Mouse (Mus musculus) midbrain, embryonic 12.5 days (tissue): ENCODE measurements around the gene Cyp2d40. TPM values are rescaled to one million over a fixed set of nuclear protein-coding genes. Genes with fewer than 3 reads are reported as not detected.
"Not testable (repeated sequence)": the region's sequence is repeated elsewhere in the genome, so short reads cannot be mapped to it uniquely, and the experiment has no call there.

Source experiments
- ATAC-seq: fragments of 200-750 bp; cut with Nextera tagmentation; 2 replicates; pipeline ENCODE4 v1.8.0; 2017; ENCODE audit warnings: low read depth, moderate TSS enrichment, moderate library complexity; ENCODE audit not compliant: low FRiP score
- H3K27ac ChIP-seq: fragments of 300-500 bp; sonication (generic); replicated peaks from 2 replicates; pipeline ENCODE4 v1.5.1; 2016; ENCODE audit warnings: mild to moderate bottlenecking
- H3K27me3 ChIP-seq: fragments of 300-500 bp; sonication (generic); 2 replicates; pipeline ENCODE4 v1.6.1; 2016; ENCODE audit warnings: mild to moderate bottlenecking
- H3K36me3 ChIP-seq: fragments of 300-500 bp; sonication (generic); 2 replicates; pipeline ENCODE4 v1.6.1; 2016
- H3K4me1 ChIP-seq: fragments of 300-500 bp; sonication (generic); 2 replicates; pipeline ENCODE4 v1.6.1; 2016
- H3K4me2 ChIP-seq: fragments of 300-500 bp; sonication (generic); replicated peaks from 2 replicates; pipeline ENCODE4 v1.6.1; 2016; ENCODE audit warnings: mild to moderate bottlenecking, moderate library complexity
- H3K4me3 ChIP-seq: fragments of 300-500 bp; sonication (generic); 2 replicates; pipeline ENCODE4 v1.5.1; 2016; ENCODE audit warnings: mild to moderate bottlenecking
- H3K9ac ChIP-seq: fragments of 300-500 bp; sonication (generic); replicated peaks from 2 replicates; pipeline ENCODE4 v1.6.1; 2016; ENCODE audit warnings: mild to moderate bottlenecking, moderate library complexity
- H3K9me3 ChIP-seq: fragments of 300-500 bp; sonication (generic); 2 replicates; pipeline ENCODE4 v1.6.1; 2016; ENCODE audit warnings: mild to moderate bottlenecking
- WGBS: fragments of 180-500 bp; shearing (Covaris S2); methylation state at CpG from one replicate; pipeline ENCODE4 v1.1.7; 2016; 5-methylcytosine and 5-hydroxymethylcytosine counted together
- microRNA-seq: library from miRNA; unstranded; fragments of <30 nt; microRNA quantifications from one replicate; pipeline ENCODE4, GENCODE M21; 2017
- polyA plus RNA-seq: library from polyadenylated mRNA; unstranded; fragments of >200 nt; fragmentation: Nextera tagmentation; extraction: Ambion mirVana; gene quantifications from 2 replicates; pipeline ENCODE4 v1.2.1, GENCODE M21; 2016

The Cyp2d40 gene
- polyA plus RNA-seq, 1 experiment from 2014 or later, result not detected

- Histone ChIP-seq H3K36me3 (no peaks in the 10 kb centered on the region), H3K27me3 (no peaks in the 10 kb centered on the region), H3K4me2 (no peak overlapping the region), H3K4me1 (no peaks in the 10 kb centered on the region), H3K9me3 (no peaks in the 10 kb centered on the region), H3K27ac (no peak overlapping the region), H3K9ac (no peak overlapping the region), H3K4me3 (no peak overlapping the region)
- ATAC-seq, result no peak
- 80% methylated on average over 1 of the region's 1 CpGs for WGBS
These were observed 19.8 kb upstream of the Cyp2d40 start for GRCm38 (mm10) chr15:82783800-82784199.

- H3K4me3 ChIP-seq, ATAC-seq: not testable (repeated sequence)
- 79% methylated on average over 5 of the region's 5 CpGs for WGBS
These were observed 13.9 kb upstream of the Cyp2d40 start for GRCm38 (mm10) chr15:82777856-82778255.

GRCm38 (mm10) chr15:82765943-82766342 is 2.0 kb upstream of the Cyp2d40 start:
- Histone ChIP-seq H3K9me3 (no peaks in the 10 kb centered on the region), H3K4me3 (no peak overlapping the region), H3K4me2 (no peak overlapping the region), H3K27me3 (no peaks in the 10 kb centered on the region), H3K9ac (no peak overlapping the region), H3K36me3 (no peaks in the 10 kb centered on the region), H3K4me1 (no peaks in the 10 kb centered on the region), H3K27ac (no peak overlapping the region)
- WGBS, result 84% methylated on average over 2 of the region's 2 CpGs
- no peak for ATAC-seq

More at GRCm38 (mm10) chr15:82777856-82778255, 13.9 kb upstream of the Cyp2d40 start:
- not testable (repeated sequence) for H3K9me3 ChIP-seq, H3K4me2 ChIP-seq, H3K36me3 ChIP-seq, H3K27me3 ChIP-seq, H3K4me1 ChIP-seq, H3K9ac ChIP-seq, H3K27ac ChIP-seq

GRCm38 (mm10) chr15:82764881-82765280 is 898 bp upstream of the Cyp2d40 start:
- H3K9ac ChIP-seq, result no peak overlapping the region
- H3K9me3 ChIP-seq, result no peaks in the 10 kb centered on the region
- H3K4me3 ChIP-seq, result no peak overlapping the region
- no peak overlapping the region for H3K4me2 ChIP-seq
- no peaks in the 10 kb centered on the region for H3K4me1 ChIP-seq
- no peak overlapping the region for H3K27ac ChIP-seq
- no peaks in the 10 kb centered on the region for H3K27me3 ChIP-seq
- no peak for ATAC-seq
- WGBS, result 79% methylated on average over 6 of the region's 6 CpGs
- no peaks in the 10 kb centered on the region for H3K36me3 ChIP-seq

- Histone ChIP-seq H3K9me3 (no peaks in the 10 kb centered on the region), H3K36me3 (no peaks in the 10 kb centered on the region), H3K27ac (no peak overlapping the region), H3K27me3 (no peaks in the 10 kb centered on the region), H3K9ac (no peak overlapping the region), H3K4me2 (no peak overlapping the region), H3K4me3 (no peak overlapping the region), H3K4me1 (no peaks in the 10 kb centered on the region)
- ATAC-seq, result no peak
- WGBS, result 53% methylated on average over 1 of the region's 1 CpGs
These were observed 15.8 kb downstream of the Cyp2d40 start for GRCm38 (mm10) chr15:82748141-82748540.

- no peak for ATAC-seq
- 50% methylated on average over 1 of the region's 1 CpGs for WGBS
- H3K9ac ChIP-seq, result no peak overlapping the region
- H3K27me3 ChIP-seq, result no peaks in the 10 kb centered on the region
- no peaks in the 10 kb centered on the region for H3K36me3 ChIP-seq
- H3K4me2 ChIP-seq, result no peak overlapping the region
- no peak overlapping the region for H3K27ac ChIP-seq
- H3K9me3 ChIP-seq, result no peaks in the 10 kb centered on the region
- H3K4me1 ChIP-seq, result no peaks in the 10 kb centered on the region
- H3K4me3 ChIP-seq, result no peak overlapping the region
These were observed 16.5 kb downstream of the Cyp2d40 start for GRCm38 (mm10) chr15:82747516-82747915.

GRCm38 (mm10) chr15:82733331-82733925 is 30.6 kb downstream of the Cyp2d40 start:
- not testable (repeated sequence) for H3K27ac ChIP-seq, H3K36me3 ChIP-seq, H3K9ac ChIP-seq, H3K4me1 ChIP-seq, H3K4me3 ChIP-seq, ATAC-seq, H3K4me2 ChIP-seq, H3K27me3 ChIP-seq, H3K9me3 ChIP-seq
- WGBS, result 89% methylated on average over 4 of the region's 4 CpGs

Small RNA genes lying within 50 kb of the gene (microRNA-seq; reads per million reads assigned to microRNA genes)
- not detected for gene Gm27618

Other genes starting within 250 kb of the Cyp2d40 start
- gene Cyp2d12, start 209.1 kb downstream of the Cyp2d40 start, polyA plus RNA-seq, result not detected in 2 replicates
- gene Cyp2d34, start 143.2 kb downstream of the Cyp2d40 start, polyA plus RNA-seq, result not detected in 2 replicates
- gene Cyp2d26, start 30.1 kb upstream of the Cyp2d40 start, polyA plus RNA-seq, result not detected in 2 replicates
- 13.7 TPM in 2 replicates for gene Tcf20, start 223.7 kb upstream of the Cyp2d40 start, polyA plus RNA-seq